Mouse (Mus musculus) G1E (cell line): ENCODE results near the gene Gatad2b.

ENCODE experiments used
- CTCF ChIP-seq: IDR thresholded peaks from 2 replicates; pipeline ENCODE4 v1.5.1; 2012; ENCODE audit warnings: low read depth, low read length, inconsistent platforms, mixed read lengths
- GATA2 ChIP-seq: IDR thresholded peaks from 2 replicates; pipeline ENCODE4 v1.6.1; 2012; ENCODE audit warnings: low read depth, low read length, inconsistent platforms, borderline replicate concordance
- TAL1 ChIP-seq: conservative IDR thresholded peaks from 2 replicates; pipeline ENCODE4 v1.6.1; 2012; ENCODE audit warnings: low read depth, low read length, inconsistent platforms, mixed read lengths

GRCm38 (mm10) chr3:90335517-90335916 is 42.5 kb downstream of the Gatad2b start:
- TF ChIP-seq TAL1 (no peak), CTCF (no peak), GATA2 (no peak)
